Mouse (Mus musculus): ENCODE results near the gene Ebf1. TPM values are rescaled to one million over a fixed set of nuclear protein-coding genes. Genes with fewer than 3 reads are reported as not detected.

Gene Ebf1
- total RNA-seq, 2 experiments from 2014 or later, result 7.6 to 21.0 TPM

DNA sequence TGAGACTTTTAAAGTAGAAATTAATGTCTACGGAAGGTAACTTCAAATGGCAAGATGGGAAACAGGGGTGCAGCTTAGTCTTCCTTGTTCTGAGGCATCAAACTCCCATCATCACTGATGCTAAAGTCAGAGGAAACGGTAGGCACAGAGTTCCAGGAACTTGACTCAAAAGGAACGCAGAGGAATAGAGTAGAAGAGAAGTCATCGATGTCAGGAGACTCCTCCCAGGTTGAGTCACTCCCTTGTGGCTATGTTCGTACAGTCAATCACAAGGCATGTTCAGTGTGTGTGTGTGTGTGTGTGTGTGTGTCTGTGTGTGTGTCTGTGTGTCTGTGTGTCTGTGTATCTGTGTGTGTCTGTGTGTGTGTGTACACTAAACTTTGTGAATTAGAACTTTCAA lies 108.6 kb downstream of the Ebf1 start:
- no peak for ATAC-seq (replicated peaks; ENCODE audit: low FRiP score, poor library complexity, severe bottlenecking)

GRCm38 (mm10) chr11:44727376-44727775 lies 110.3 kb downstream of the Ebf1 start:
- no peak for ATAC-seq (replicated peaks; ENCODE audit: low FRiP score, poor library complexity, severe bottlenecking)

DNA sequence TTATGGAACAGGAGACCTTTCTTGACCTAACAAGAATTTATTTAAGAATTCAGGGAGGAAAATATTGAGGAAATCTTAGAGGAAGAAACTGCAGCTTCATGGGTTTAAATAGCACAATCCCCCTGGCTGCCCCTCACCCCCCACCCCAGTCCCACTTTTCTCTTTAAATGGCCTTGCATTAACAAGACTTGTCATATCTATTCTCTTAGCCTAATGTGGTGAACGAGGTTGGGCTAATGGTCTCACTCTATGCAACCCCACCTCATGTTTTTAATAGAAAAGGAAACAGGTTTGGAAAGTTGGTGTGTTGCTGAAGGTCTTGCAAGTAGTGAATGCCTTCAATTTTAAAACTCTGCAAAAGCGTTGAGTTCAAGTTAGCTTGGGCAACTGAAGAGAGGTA lies 110.7 kb downstream of the Ebf1 start:
- no peak for ATAC-seq (replicated peaks; ENCODE audit: low FRiP score, poor library complexity, severe bottlenecking)

GRCm38 (mm10) chr11:44728271-44728670 lies 111.2 kb downstream of the Ebf1 start:
- no peak for ATAC-seq (replicated peaks; ENCODE audit: low FRiP score, poor library complexity, severe bottlenecking)

DNA sequence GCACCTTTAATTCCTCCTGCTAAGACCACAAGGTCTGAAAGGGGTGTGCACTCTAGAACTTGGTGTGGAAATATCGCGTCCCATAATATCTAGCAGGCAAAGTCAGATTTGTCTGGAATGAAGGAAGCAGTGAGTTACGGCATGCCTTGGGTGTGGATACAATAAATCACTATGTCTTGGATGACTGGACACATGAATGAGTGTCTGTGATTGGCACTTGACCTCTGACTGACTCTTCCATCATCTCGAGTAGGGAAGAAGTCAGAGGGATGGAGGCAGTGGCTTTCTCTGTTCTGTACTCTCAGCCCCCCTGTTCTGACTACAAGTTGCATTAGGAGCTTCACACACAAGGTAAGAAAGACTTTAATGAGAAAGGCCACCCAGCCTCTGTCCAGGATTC lies 112.8 kb downstream of the Ebf1 start:
- ATAC-seq (replicated peaks; ENCODE audit: low FRiP score, poor library complexity, severe bottlenecking), result no peak

GRCm38 (mm10) chr11:44731763-44732162 lies 114.6 kb downstream of the Ebf1 start:
- ATAC-seq (replicated peaks; ENCODE audit: low FRiP score, poor library complexity, severe bottlenecking), result no peak

GRCm38 (mm10) chr11:44733276-44733675 lies 116.2 kb downstream of the Ebf1 start:
- ATAC-seq (replicated peaks; ENCODE audit: low FRiP score, poor library complexity, severe bottlenecking), result no peak

DNA sequence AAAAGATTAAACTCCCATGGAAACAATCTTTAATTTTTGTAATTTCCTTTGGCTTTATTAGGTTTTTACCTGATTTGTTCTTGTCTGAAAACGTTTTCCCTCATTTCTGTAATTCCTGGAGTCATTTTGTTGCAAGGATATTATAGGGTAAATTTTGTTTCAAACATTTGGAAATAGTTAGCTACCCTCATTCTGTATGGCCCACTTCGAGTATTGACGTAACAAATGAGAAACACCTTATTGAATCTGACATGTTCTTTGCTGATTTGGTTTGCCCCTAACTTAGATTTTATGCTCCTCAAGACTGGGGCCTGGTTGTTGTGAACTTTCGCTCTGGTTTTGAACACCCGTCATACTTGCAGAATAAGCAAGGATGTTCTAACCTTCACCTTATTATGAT lies 120.9 kb downstream of the Ebf1 start:
- ATAC-seq (replicated peaks; ENCODE audit: low FRiP score, poor library complexity, severe bottlenecking), result no peak

DNA sequence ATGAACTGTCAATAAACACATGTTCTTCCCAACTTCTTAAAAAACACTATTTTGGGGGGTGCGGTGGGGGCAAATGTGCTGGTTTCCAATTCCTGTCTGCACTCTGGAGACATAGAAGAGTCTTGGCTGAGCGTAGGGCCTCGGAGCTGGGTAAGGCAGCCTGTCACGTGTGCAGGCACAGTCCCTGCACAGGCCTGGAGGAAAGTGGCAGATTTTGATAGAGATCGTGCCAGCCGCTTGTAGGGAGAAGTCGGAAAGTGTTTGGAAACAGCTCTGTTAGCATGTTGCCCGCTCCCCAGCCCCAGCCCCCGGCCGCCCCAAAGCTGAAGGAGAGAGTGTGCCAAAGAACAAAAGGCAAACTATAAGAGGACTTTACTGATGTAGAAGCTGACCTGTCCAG lies 121.7 kb downstream of the Ebf1 start:
- ATAC-seq (replicated peaks; ENCODE audit: low FRiP score, poor library complexity, severe bottlenecking), result no peak

DNA sequence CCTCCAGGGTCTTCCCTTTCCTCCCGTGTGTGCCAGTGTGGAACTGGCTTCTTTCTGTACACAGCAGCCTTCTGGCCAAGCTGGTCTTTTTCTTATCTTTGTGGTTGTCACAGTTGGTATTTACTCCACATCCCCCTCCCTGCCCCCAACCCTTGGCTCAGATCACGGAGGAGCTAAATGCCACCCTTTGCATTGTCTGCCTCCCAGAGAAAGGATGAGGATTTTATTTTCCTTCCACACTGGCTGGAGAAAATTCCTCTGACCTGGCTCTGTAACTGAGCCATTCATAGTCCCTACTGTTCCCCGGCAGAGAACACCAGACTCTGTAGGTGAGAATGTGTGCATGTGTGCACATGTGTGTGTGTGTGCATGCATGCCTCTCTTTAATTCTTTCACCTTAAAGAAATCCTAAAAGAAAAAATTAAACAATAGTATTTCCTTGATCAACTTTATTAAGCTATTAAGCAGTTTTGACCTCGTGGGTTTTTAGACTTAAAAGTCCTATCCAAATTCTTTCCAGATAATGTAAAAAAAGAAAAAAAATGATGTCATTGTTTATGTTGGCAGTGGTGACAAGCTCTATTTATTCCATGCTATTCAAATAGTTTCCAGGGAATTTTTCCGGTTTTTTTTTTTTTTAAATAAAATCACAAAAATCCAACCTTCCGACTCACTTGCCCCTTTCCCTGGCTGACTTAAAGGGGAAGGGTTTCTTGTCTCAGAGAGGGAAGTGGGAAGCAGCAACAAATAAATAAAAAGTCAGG lies 123.3 kb downstream of the Ebf1 start:
- ATAC-seq (replicated peaks; ENCODE audit: low FRiP score, poor library complexity, severe bottlenecking), result no peak

DNA sequence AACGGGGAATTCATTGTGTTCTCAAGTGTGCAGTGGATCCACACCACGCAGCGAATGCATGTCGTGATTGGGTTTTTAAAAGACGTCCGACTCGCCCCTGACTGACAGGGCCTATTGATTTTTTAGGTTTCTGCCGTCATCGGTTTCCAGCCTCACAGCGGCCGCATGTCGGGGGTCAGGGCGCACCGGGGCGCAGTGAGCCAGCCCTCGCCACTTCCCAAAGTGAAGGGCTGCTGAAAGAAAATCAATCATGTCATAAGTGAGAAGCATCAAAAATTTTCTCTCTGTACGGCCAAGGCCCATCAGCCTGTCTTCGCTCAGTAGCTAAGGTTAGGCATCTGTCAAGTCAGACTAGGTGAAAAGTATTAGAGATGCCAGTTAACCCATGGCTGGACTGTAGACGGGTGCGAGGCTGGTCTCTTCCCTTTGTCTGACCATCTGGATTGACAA lies 124.0 kb downstream of the Ebf1 start:
- ATAC-seq (replicated peaks; ENCODE audit: low FRiP score, poor library complexity, severe bottlenecking), result no peak

DNA sequence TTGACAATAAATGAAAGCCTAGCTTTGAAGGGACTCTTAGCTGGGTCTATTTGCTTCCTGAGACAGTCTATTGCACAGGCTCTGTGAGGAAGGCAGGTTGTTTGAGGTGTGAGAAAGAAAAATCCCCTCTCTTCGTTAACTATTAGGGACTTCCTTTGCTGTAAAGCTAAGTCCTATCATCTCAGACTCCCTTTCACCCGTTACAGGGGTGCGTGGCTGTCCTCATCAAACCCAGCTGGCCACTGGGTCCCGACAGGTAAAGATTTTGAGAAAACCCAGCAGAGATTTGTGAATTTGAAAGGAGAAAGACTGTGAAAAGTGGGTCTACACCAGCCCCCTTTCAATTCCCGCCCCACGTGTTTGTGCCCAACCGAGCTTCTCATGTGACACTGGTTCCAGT lies 127.3 kb downstream of the Ebf1 start:
- ATAC-seq (replicated peaks; ENCODE audit: low FRiP score, poor library complexity, severe bottlenecking), result no peak

GRCm38 (mm10) chr11:44745946-44746345 lies 128.8 kb downstream of the Ebf1 start:
- no peak for ATAC-seq (replicated peaks; ENCODE audit: low FRiP score, poor library complexity, severe bottlenecking)

DNA sequence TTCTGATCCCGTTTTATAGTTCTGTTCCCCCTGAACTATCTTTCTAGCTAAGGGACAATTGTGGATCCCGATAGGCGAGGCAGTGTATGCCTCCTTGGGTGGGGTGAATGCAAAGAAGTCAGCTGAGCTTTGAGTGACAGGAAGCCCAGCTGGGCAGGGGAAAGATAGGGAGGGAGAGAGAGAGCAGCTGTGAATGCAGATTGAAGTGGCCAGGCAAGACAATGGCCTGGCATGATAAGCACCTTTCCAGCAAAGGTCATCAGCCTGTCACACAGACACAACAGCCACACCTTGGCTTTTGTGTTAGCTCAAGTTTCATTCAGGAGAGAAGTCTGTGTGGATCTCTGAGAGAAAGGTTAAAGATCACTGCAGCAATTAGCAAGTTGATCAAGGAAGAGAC lies 129.6 kb downstream of the Ebf1 start:
- ATAC-seq (replicated peaks; ENCODE audit: low FRiP score, poor library complexity, severe bottlenecking), result no peak

GRCm38 (mm10) chr11:44749309-44749708 lies 132.2 kb downstream of the Ebf1 start:
- no peak for ATAC-seq (replicated peaks; ENCODE audit: low FRiP score, poor library complexity, severe bottlenecking)

- no peak for ATAC-seq (replicated peaks; ENCODE audit: low FRiP score, poor library complexity, severe bottlenecking)
These were observed 137.2 kb downstream of the Ebf1 start for GRCm38 (mm10) chr11:44754336-44754735.

- no peak for ATAC-seq (replicated peaks; ENCODE audit: low FRiP score, poor library complexity, severe bottlenecking)
These were observed 139.2 kb downstream of the Ebf1 start for GRCm38 (mm10) chr11:44756321-44756720.

DNA sequence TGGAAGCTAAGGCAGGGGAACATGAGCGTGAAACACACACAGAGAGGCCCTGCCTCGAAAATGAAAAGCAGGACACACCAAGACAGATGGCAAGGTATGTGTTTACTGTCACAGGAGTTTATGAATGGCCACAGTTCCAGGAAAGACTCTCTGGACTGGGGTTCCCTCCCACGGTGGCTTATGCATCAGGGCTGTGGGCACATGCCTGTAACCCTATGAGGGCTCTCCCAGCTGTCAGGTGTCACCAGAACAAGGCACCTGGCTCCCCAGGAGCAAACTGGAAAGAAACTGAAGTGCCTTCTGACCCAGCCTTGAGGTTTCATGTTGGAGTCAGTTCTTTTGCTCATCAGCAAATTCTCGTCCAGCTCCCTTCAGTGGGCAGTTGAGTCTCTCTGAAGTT lies 141.7 kb downstream of the Ebf1 start:
- no peak for ATAC-seq (replicated peaks; ENCODE audit: low FRiP score, poor library complexity, severe bottlenecking)

DNA sequence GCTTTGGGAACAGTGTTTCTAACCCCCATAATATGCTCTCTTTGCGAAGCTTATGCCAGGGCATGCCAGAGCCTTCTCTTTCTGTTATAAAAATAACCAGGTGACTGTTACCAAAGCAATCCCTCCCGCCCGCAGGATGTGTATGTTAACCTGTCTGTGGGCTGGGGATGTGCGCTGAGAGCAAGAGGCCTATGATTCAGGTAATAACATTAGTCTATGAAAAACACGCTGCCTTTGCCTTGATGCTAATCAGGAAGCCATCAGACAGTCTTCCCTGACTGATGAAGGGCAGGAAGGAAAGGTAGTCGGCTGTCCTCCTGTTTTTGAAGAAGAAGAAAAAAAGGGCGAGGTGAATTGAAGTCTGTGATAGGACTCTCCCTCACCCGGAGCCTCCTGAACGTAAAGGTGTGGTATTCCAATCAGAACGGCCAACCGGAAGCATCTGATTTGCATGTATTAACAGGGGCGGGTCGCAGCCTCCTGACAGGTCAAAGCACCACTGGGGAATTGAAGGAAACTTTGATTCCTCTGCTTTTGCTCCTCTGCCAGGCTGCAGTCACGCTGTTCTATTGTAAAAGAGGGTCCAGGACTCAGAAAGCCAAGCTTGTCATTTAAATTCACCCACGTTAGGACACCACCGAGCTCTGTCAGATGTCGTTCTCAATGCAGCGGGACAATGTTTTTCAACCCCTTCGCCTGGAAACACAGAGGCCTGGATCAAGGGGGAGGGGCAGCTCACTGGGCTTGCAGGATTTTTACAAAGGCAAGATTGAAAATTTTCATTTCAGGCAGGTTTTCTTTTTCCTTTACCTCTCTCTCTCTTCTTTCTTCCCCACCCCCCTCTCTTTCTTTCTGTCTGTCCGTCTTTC lies 144.2 kb downstream of the Ebf1 start:
- no peak for ATAC-seq (replicated peaks; ENCODE audit: low FRiP score, poor library complexity, severe bottlenecking)

- ATAC-seq (replicated peaks; ENCODE audit: low FRiP score, poor library complexity, severe bottlenecking), result no peak
These were observed 147.1 kb downstream of the Ebf1 start for GRCm38 (mm10) chr11:44763992-44764835.

Data from erythroid progenitor cell, adult 5-6 weeks (primary cell).